Mouse (Mus musculus) CH12.LX (cell line): ENCODE results near the gene Kat8.

ENCODE experiments used
- CHD2 ChIP-seq: IDR thresholded peaks from 2 replicates; pipeline ENCODE4 v1.6.1; 2011; ENCODE audit warnings: low read length, improper control_type of control experiment
- CTCF ChIP-seq, 2 experiments: IDR thresholded peaks in 1 of 2; conservative IDR thresholded peaks in 1 of 2; 2 replicates each; pipeline ENCODE4 v1.5.1; 2011 to 2012; ENCODE audit warnings: low read depth in 2 of 2, low read length in 2 of 2, improper control_type of control experiment in 1 of 2, inconsistent platforms in 1 of 2, mild to moderate bottlenecking in 1 of 2, moderate library complexity in 1 of 2
- E2F4 ChIP-seq: IDR thresholded peaks from 2 replicates; pipeline ENCODE4 v1.6.1; 2011; ENCODE audit warnings: low read depth, low read length, improper control_type of control experiment; ENCODE audit not compliant: insufficient replicate concordance
- EP300 ChIP-seq: IDR thresholded peaks from 2 replicates; pipeline ENCODE4 v1.6.1; 2011; ENCODE audit warnings: low read length, improper control_type of control experiment
- HCFC1 ChIP-seq: IDR thresholded peaks from 2 replicates; pipeline ENCODE4 v1.6.1; 2012; ENCODE audit warnings: low read depth, mild to moderate bottlenecking, inconsistent platforms, low read length, improper control_type of control experiment
- MXI1 ChIP-seq: IDR thresholded peaks from 2 replicates; pipeline ENCODE4 v1.6.1; 2011; ENCODE audit warnings: mild to moderate bottlenecking, low read depth, low read length, improper control_type of control experiment
- NRF1 ChIP-seq: IDR thresholded peaks from 2 replicates; pipeline ENCODE4 v1.6.1; 2014; ENCODE audit warnings: low read depth, mild to moderate bottlenecking, inconsistent platforms, low read length, improper control_type of control experiment, moderate library complexity
- POLR2A ChIP-seq: IDR thresholded peaks from 2 replicates; pipeline ENCODE4 v1.6.1; 2011; ENCODE audit warnings: low read depth, mild to moderate bottlenecking, improper control_type of control experiment, low read length
- SIN3A ChIP-seq: IDR thresholded peaks from 2 replicates; pipeline ENCODE4 v1.6.1; 2012; ENCODE audit warnings: low read length, improper control_type of control experiment, inconsistent platforms
- UBTF ChIP-seq: IDR thresholded peaks from 2 replicates; pipeline ENCODE4 v1.6.1; 2012; ENCODE audit warnings: low read depth, mild to moderate bottlenecking, inconsistent platforms, low read length, improper control_type of control experiment, moderate library complexity
- ZMIZ1 ChIP-seq: IDR thresholded peaks from 2 replicates; pipeline ENCODE4 v1.6.1; 2012; ENCODE audit warnings: low read depth, mild to moderate bottlenecking, inconsistent platforms, low read length, improper control_type of control experiment

- no peak for TF ChIP-seq CHD2
- no peak for TF ChIP-seq POLR2A
- no peak for TF ChIP-seq MXI1
- no peak for TF ChIP-seq HCFC1
- TF ChIP-seq EP300: no peak
- TF ChIP-seq ZMIZ1: no peak
- TF ChIP-seq E2F4: no peak
- TF ChIP-seq SIN3A: no peak
- no peak for TF ChIP-seq CTCF (conservative IDR thresholded peaks at IDR 0.05 in 1 of 2, IDR thresholded peaks at IDR 0.05 in 1 of 2; ENCODE audit: low read depth in 2 of 2, low read length in 2 of 2)
- no peak for TF ChIP-seq NRF1
- TF ChIP-seq UBTF: no peak
These were observed 47.0 kb downstream of the Kat8 start for GRCm38 (mm10) chr7:127959364-127959763.
